In the genomic region with DNA sequence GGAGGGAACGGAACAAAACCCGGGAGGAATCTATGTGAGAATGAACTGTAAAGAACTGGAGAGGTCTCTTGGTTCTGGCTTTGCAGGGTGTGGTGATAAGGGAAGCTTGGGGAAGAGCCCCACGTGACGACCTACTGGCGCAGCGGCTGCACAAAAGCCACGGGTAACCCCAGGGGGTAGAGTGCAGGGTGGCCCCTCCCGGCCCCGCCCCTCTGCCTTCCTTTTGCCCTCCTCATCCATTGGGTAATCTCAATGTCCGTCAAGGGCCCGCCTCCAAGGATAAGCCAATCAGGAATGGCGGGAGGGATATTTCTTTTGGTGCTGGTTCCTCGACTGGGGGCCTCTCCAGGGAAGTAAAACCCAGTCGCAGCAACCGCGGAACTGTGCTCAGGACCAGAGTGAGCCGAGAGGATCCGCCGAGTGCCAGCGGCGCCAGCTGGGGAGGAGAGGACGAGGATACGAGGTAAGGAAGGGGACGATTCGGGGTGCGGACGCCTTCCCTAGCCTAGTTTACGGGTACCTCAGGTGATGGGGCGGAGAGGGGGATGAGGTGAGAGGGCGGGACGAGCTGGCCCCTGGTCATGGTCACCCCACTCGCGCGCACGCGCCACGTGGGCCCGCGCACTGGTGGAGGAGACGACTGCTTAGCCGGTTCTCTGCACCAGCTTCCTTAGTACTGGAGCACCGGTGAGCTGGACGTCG, we compare ENCODE assay signal across 8 mouse cellular contexts. TPM values are rescaled to one million over a fixed set of nuclear protein-coding genes. Genes with fewer than 3 reads are reported as not detected.
A peak's percentile ranks its signal among the peaks of the same experiment; 100 is the strongest.
DNase-seq lines count a peak whose midpoint lies in the region; ATAC-seq lines count a peak whose summit lies in the region.

TSS of gene Pdp2 (plus strand) at position 319 of the 702 bp plus-strand sequence.

- H3K9ac ChIP-seq in forebrain, embryonic 14.5 days (ENCODE audit: low read length) = peak within 1 kb of the TSS; percentile 76
- peak within 1 kb of the TSS; percentile 62 for H3K9ac ChIP-seq in neural tube, embryonic 15.5 days (replicated peaks)

- intact Hi-C loops in heart, postnatal 14 days (cut with DNase I) = loop anchor here (10.0 kb wide), 2 partner anchors 584 to 634 kb away; partner anchors contain the start of genes Cbfb and D230025D16Rik

- peak; percentile 98 for DNase-seq in ES-CJ7 (ENCODE audit: low read depth, low spot score)
- DNase-seq in cerebellum, adult 11 months = peak; percentile 93
- peak; percentile 96 for DNase-seq in forebrain, embryonic 14.5 days (ENCODE audit: low spot score)
- DNase-seq in heart, postnatal 14 days = peak; percentile 88 to 91
- DNase-seq in layer of hippocampus, adult 11-12 months (ENCODE audit: low spot score) = peak; percentile 95
- DNase-seq in lung, adult 18-20 months = peak; percentile 94 to 95
- DNase-seq in testis, postnatal 14 days (ENCODE audit: low spot score) = peak; percentile 90

- H3K4me1 ChIP-seq in forebrain, embryonic 14.5 days (ENCODE audit: control insufficient read depth, insufficient read depth, low read length) = peaks cover 9% of the 10 kb centered on the region
- peaks cover 15% of the 10 kb centered on the region for H3K4me1 ChIP-seq in neural tube, embryonic 15.5 days

- WGBS in forebrain, embryonic 14.5 days = under 1% methylated on average over 44 of the region's 44 CpGs
- WGBS in neural tube, embryonic 15.5 days = under 1% methylated on average over 44 of the region's 44 CpGs

- H3K4me3 ChIP-seq in forebrain, embryonic 14.5 days (ENCODE audit: low read depth, low read length) = peak within 1 kb of the TSS; percentile 73
- H3K4me3 ChIP-seq in neural tube, embryonic 15.5 days (replicated peaks) = peak within 1 kb of the TSS; percentile 66

- peak within 1 kb of the TSS; percentile 79 for H3K4me2 ChIP-seq in forebrain, embryonic 14.5 days (ENCODE audit: low read length)
- H3K4me2 ChIP-seq in neural tube, embryonic 15.5 days = peak within 1 kb of the TSS; percentile 65

- H3K36me3 ChIP-seq in forebrain, embryonic 14.5 days (ENCODE audit: control insufficient read depth, insufficient read depth, low read length) = peaks cover 28% of the 10 kb centered on the region
- peaks cover 21% of the 10 kb centered on the region for H3K36me3 ChIP-seq in neural tube, embryonic 15.5 days

- H3K9me3 ChIP-seq in forebrain, embryonic 14.5 days (replicated peaks; ENCODE audit: control insufficient read depth, low read length) = no peaks in the 10 kb centered on the region
- H3K9me3 ChIP-seq in neural tube, embryonic 15.5 days (replicated peaks) = no peaks in the 10 kb centered on the region

- H3K27ac ChIP-seq in forebrain, embryonic 14.5 days (ENCODE audit: low read depth, low read length) = peak within 1 kb of the TSS; percentile 79
- H3K27ac ChIP-seq in neural tube, embryonic 15.5 days (replicated peaks) = peak within 1 kb of the TSS; percentile 87

- H3K27me3 ChIP-seq in forebrain, embryonic 14.5 days (replicated peaks; ENCODE audit: control insufficient read depth, insufficient read depth, low read length) = no peaks in the 10 kb centered on the region
- no peaks in the 10 kb centered on the region for H3K27me3 ChIP-seq in neural tube, embryonic 15.5 days (replicated peaks)

- peak; percentile 99 for ATAC-seq in forebrain, embryonic 14.5 days
- ATAC-seq in neural tube, embryonic 15.5 days (ENCODE audit: low FRiP score) = peak; percentile 97

RNA-seq across cellular contexts. Expression of gene Pdp2, which starts in this region (rescaled TPM):
- 11.9 and 14.2 TPM in 2 replicates for polyA plus RNA-seq in forebrain, embryonic 14.5 days (2014; fragmentation: Nextera tagmentation; extraction: Ambion mirVana)
- total RNA-seq in heart, postnatal 14 days (2021) = 10 to 100 TPM; 17.0 to 18.2 TPM
- polyA plus RNA-seq in neural tube, embryonic 15.5 days (2015; fragmentation: Nextera tagmentation; extraction: Ambion mirVana) = 18.4 and 19.7 TPM in 2 replicates

Comparison
In these comparisons a context has a peak if more than half of its experiments do, and no peak if none do; other contexts are left out.
1. Peak in every context shown above with its lines: DNase-seq, ATAC-seq, H3K4me3 ChIP-seq and H3K27ac ChIP-seq.